Mouse (Mus musculus): Measurements from ENCODE around the gene Thoc3. TPM values are rescaled to one million over a fixed set of nuclear protein-coding genes. Genes with fewer than 3 reads are reported as not detected.

The Thoc3 gene
- total and polyA plus RNA-seq, 3 experiments, result 73.4 to 186 (median 76.5) TPM

DNA sequence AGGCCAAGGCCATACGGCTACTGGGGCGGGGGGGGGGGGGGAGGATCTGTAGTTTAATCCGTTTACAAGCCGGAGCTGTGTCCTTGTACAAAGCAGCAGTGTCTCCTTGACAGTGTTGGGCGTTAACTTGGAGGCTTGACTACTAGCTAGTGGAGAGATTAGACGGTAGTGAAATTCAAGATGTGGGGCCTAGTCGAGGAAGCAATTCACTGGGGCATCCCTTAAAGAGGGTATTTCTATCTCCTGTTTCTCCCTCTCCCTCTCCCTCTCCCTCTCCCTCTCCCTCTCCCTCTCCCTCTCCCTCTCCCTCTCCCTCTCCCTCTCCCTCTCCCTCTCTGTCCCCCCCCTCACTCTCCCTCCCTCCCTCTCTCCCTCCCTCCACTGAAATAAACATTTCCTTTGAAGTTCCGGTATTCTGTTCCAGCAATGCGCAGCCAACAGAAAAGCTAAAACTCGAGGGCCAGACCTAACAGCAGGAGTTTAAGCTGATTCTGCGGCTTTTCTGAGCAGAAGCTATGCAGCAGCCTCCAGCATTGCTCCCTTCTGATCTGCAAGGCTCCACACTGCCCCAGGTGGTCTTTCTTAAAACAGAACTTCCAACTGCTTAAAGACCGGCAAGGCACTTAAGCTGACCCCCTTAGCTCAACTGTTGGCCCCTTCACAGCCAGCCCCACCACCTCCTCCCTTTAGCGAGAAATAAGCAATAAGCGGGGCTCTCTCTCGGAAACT, 21.0 kb downstream of the Thoc3 start:
- no peaks in the 10 kb centered on the region for H3K36me3 ChIP-seq (replicated peaks)
- H3K4me1 ChIP-seq (ENCODE audit: insufficient read depth, low read depth, low read length), result peaks cover 6% of the 10 kb centered on the region
- H3K9me3 ChIP-seq (replicated peaks), result no peaks in the 10 kb centered on the region
- DNase-seq (ENCODE audit: low spot score), result no peak
- no peak for ATAC-seq (ENCODE audit: extremely low read depth, insufficient number of reproducible peaks, low FRiP score, poor library complexity, severe bottlenecking)
- H3K27me3 ChIP-seq (ENCODE audit: insufficient read depth, low read length), result peaks cover 14% of the 10 kb centered on the region
- TF ChIP-seq POLR2AphosphoS5 (IDR thresholded peaks at IDR 0.05; ENCODE audit: insufficient replicate concordance, low read depth, low read length), result no peak
- TF ChIP-seq CTCF (IDR thresholded peaks at IDR 0.05; ENCODE audit: low read depth, low read length), result no peak
- TF ChIP-seq TAL1 (conservative IDR thresholded peaks at IDR 0.05; ENCODE audit: low read depth, low read length), result no peak
- TF ChIP-seq GATA2 (IDR thresholded peaks at IDR 0.05; ENCODE audit: borderline replicate concordance, low read depth, low read length), result no peak
- no peak for TF ChIP-seq GATA1 (IDR thresholded peaks at IDR 0.05; ENCODE audit: borderline replicate concordance, low read length)
- H3K4me3 ChIP-seq (ENCODE audit: low read depth, low read length), result no peak overlapping the region

GRCm38 (mm10) chr13:54446686-54447495, 21.8 kb downstream of the Thoc3 start:
- Histone ChIP-seq H3K36me3 (replicated peaks) (no peaks in the 10 kb centered on the region), H3K4me3 (ENCODE audit: low read depth, low read length) (no peak overlapping the region), H3K27me3 (ENCODE audit: insufficient read depth, low read length) (peaks cover 14% of the 10 kb centered on the region), H3K4me1 (ENCODE audit: insufficient read depth, low read depth, low read length) (peaks cover 6% of the 10 kb centered on the region), H3K9me3 (replicated peaks) (no peaks in the 10 kb centered on the region)
- DNase-seq (ENCODE audit: low spot score) (peak; percentile 72), ATAC-seq (ENCODE audit: extremely low read depth, insufficient number of reproducible peaks, low FRiP score, poor library complexity, severe bottlenecking) (peak; percentile 66)
- TF ChIP-seq GATA2 (IDR thresholded peaks at IDR 0.05; ENCODE audit: borderline replicate concordance, low read depth, low read length), result no peak
- no peak for TF ChIP-seq POLR2AphosphoS5 (IDR thresholded peaks at IDR 0.05; ENCODE audit: insufficient replicate concordance, low read depth, low read length)
- no peak for TF ChIP-seq TAL1 (conservative IDR thresholded peaks at IDR 0.05; ENCODE audit: low read depth, low read length)
- TF ChIP-seq CTCF (IDR thresholded peaks at IDR 0.05; ENCODE audit: low read depth, low read length), result peak; percentile 98
- no peak for TF ChIP-seq GATA1 (IDR thresholded peaks at IDR 0.05; ENCODE audit: borderline replicate concordance, low read length)

DNA sequence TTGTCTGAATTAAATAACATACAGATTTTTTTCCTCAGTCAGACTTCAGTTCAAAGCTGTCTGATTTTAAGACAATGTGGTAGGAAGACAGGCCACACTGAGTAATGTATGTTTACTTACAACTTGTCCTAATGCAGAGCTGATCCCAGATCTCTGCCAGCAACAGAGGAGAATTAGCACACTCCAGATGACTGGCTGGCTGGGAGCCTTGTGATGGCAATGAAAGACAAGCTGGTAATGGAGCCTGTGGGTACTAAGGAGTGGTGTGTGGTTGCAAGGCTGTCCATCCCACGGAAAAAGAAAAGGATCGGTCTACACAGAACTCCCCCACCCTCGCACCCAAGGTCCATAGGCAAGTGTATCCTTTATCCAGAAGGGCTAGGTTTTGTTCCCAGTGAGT, 25.0 kb downstream of the Thoc3 start:
- Histone ChIP-seq H3K36me3 (replicated peaks) (no peaks in the 10 kb centered on the region), H3K4me1 (ENCODE audit: insufficient read depth, low read depth, low read length) (peaks cover 6% of the 10 kb centered on the region), H3K9me3 (replicated peaks) (no peaks in the 10 kb centered on the region), H3K4me3 (ENCODE audit: low read depth, low read length) (no peak overlapping the region), H3K27me3 (ENCODE audit: insufficient read depth, low read length) (peaks cover 13% of the 10 kb centered on the region)
- DNase-seq (ENCODE audit: low spot score) (no peak), ATAC-seq (ENCODE audit: extremely low read depth, insufficient number of reproducible peaks, low FRiP score, poor library complexity, severe bottlenecking) (no peak)
- TF ChIP-seq GATA2 (IDR thresholded peaks at IDR 0.05; ENCODE audit: borderline replicate concordance, low read depth, low read length) (no peak), POLR2AphosphoS5 (IDR thresholded peaks at IDR 0.05; ENCODE audit: insufficient replicate concordance, low read depth, low read length) (no peak), TAL1 (conservative IDR thresholded peaks at IDR 0.05; ENCODE audit: low read depth, low read length) (no peak), CTCF (IDR thresholded peaks at IDR 0.05; ENCODE audit: low read depth, low read length) (no peak), GATA1 (IDR thresholded peaks at IDR 0.05; ENCODE audit: borderline replicate concordance, low read length) (no peak)

DNA sequence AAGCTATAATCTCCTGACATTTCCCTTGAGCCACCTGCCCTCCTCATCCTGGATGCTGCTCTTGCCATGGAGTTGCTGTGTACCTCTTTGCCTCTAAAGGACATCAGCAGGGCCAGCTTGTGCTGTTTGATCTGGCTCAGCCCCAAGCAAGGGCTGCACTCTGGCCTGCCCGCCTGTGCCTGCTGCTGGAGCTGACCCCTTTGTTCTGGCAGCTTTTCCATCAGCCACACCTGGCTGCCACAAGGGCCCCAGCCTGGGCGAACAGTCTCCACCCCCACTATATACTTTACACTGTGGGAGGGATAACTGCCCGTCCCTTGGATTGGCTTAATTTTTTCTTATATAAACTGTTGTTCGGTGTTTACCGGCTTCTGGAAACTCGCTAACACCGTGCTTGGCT, 28.7 kb downstream of the Thoc3 start:
- Histone ChIP-seq H3K4me1 (ENCODE audit: insufficient read depth, low read depth, low read length) (no peaks in the 10 kb centered on the region), H3K36me3 (replicated peaks) (no peaks in the 10 kb centered on the region), H3K4me3 (ENCODE audit: low read depth, low read length) (no peak overlapping the region), H3K9me3 (replicated peaks) (no peaks in the 10 kb centered on the region), H3K27me3 (ENCODE audit: insufficient read depth, low read length) (peaks cover 7% of the 10 kb centered on the region; the same call in 1 of the 2 replicates)
- no peak for TF ChIP-seq TAL1 (conservative IDR thresholded peaks at IDR 0.05; ENCODE audit: low read depth, low read length)
- no peak for TF ChIP-seq GATA1 (IDR thresholded peaks at IDR 0.05; ENCODE audit: borderline replicate concordance, low read length)
- no peak for TF ChIP-seq GATA2 (IDR thresholded peaks at IDR 0.05; ENCODE audit: borderline replicate concordance, low read depth, low read length)
- no peak for TF ChIP-seq POLR2AphosphoS5 (IDR thresholded peaks at IDR 0.05; ENCODE audit: insufficient replicate concordance, low read depth, low read length)
- TF ChIP-seq CTCF (IDR thresholded peaks at IDR 0.05; ENCODE audit: low read depth, low read length), result no peak
- ATAC-seq (ENCODE audit: extremely low read depth, insufficient number of reproducible peaks, low FRiP score, poor library complexity, severe bottlenecking), result no peak
- no peak for DNase-seq (ENCODE audit: low spot score)

GRCm38 (mm10) chr13:54438814-54439213, 29.8 kb downstream of the Thoc3 start:
- Histone ChIP-seq H3K9me3 (replicated peaks) (no peaks in the 10 kb centered on the region), H3K27me3 (ENCODE audit: insufficient read depth, low read length) (peaks cover 7% of the 10 kb centered on the region; the same call in 1 of the 2 replicates), H3K4me3 (ENCODE audit: low read depth, low read length) (no peak overlapping the region), H3K36me3 (replicated peaks) (no peaks in the 10 kb centered on the region), H3K4me1 (ENCODE audit: insufficient read depth, low read depth, low read length) (no peaks in the 10 kb centered on the region)
- ATAC-seq (ENCODE audit: extremely low read depth, insufficient number of reproducible peaks, low FRiP score, poor library complexity, severe bottlenecking) (no peak), DNase-seq (ENCODE audit: low spot score) (no peak)
- TF ChIP-seq TAL1 (conservative IDR thresholded peaks at IDR 0.05; ENCODE audit: low read depth, low read length) (no peak), POLR2AphosphoS5 (IDR thresholded peaks at IDR 0.05; ENCODE audit: insufficient replicate concordance, low read depth, low read length) (no peak), CTCF (IDR thresholded peaks at IDR 0.05; ENCODE audit: low read depth, low read length) (no peak), GATA2 (IDR thresholded peaks at IDR 0.05; ENCODE audit: borderline replicate concordance, low read depth, low read length) (no peak), GATA1 (IDR thresholded peaks at IDR 0.05; ENCODE audit: borderline replicate concordance, low read length) (no peak)

DNA sequence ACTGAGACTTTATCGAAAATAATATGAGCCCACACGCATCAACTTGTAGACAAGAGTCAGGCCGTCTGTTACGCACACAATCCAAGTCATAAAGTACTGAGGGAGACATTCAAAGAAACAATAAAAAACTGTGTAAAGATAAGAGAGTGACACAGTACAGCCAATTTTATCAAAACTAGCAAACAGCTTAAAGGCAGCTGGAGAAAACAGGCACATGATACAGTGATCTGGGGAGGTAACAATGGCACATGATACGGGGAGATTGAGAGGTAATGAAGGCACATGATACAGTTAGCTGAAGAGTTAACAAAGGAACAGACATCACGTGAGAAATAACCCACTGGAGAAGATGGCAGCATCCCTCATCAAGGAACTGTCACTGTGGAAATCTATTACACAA, 31.6 kb downstream of the Thoc3 start:
- H3K4me1 ChIP-seq (ENCODE audit: insufficient read depth, low read depth, low read length), result no peaks in the 10 kb centered on the region
- no peaks in the 10 kb centered on the region for H3K9me3 ChIP-seq (replicated peaks)
- no peaks in the 10 kb centered on the region for H3K36me3 ChIP-seq (replicated peaks)
- H3K27me3 ChIP-seq (ENCODE audit: insufficient read depth, low read length), result peaks cover 7% of the 10 kb centered on the region; the same call in 1 of the 2 replicates
- no peak for DNase-seq (ENCODE audit: low spot score)
- no peak for ATAC-seq (ENCODE audit: extremely low read depth, insufficient number of reproducible peaks, low FRiP score, poor library complexity, severe bottlenecking)
- TF ChIP-seq GATA2 (IDR thresholded peaks at IDR 0.05; ENCODE audit: borderline replicate concordance, low read depth, low read length) (no peak), GATA1 (IDR thresholded peaks at IDR 0.05; ENCODE audit: borderline replicate concordance, low read length) (no peak), CTCF (IDR thresholded peaks at IDR 0.05; ENCODE audit: low read depth, low read length) (no peak), TAL1 (conservative IDR thresholded peaks at IDR 0.05; ENCODE audit: low read depth, low read length) (no peak), POLR2AphosphoS5 (IDR thresholded peaks at IDR 0.05; ENCODE audit: insufficient replicate concordance, low read depth, low read length) (no peak)
- H3K4me3 ChIP-seq (ENCODE audit: low read depth, low read length), result no peak overlapping the region

Data from G1E (cell line).